Mouse (Mus musculus) kidney, postnatal 25 days (tissue): ENCODE data around the gene Barhl1.

Experiments used
- DNase-seq, 2 experiments: peaks; one replicate each; pipeline ENCODE4 v3.0.0; 2021; ENCODE audit warnings: mixed read lengths in 2 of 2

Gene Barhl1

DNA sequence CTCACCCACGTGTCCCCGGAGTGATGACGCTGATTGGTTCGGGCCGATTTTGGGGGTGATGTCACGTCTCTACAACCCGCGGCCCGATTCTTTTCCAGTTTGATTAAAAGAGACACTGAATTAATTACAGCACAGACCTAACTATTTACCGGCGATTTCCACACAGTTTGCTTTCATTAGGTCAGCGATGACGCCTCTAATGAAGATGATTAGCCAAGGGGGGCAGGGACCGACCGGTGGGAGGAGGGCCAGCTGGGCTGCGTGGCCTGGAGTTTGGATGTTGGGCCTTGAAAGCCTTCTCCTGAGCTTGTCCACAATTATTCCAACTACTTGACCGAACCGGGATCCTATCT is at the start of gene Barhl1:
TSS of gene Barhl1 (minus strand) at position 156 of the 353 bp plus-strand sequence.
- DNase-seq: no peak

DNA sequence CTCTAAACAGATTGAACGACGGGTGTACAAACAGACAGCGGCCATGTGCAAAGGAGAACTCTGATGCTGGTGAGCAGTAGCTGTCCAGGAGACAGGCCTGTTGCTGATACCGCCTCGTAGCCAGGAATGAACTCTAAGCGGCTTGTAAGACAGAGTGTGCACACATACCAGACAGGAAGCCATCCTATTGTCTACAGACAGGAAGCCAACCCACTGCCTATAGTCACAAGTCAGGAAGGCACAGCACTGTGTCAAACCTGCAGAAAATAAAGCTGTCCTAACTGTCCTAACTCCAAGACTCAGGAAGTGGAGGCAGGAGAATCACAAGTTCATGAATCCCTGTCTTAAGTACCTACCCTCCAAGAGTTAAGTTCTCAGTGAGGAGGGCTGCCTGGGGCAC is 47.1 kb upstream of the Barhl1 start:
- no peak for DNase-seq

DNA sequence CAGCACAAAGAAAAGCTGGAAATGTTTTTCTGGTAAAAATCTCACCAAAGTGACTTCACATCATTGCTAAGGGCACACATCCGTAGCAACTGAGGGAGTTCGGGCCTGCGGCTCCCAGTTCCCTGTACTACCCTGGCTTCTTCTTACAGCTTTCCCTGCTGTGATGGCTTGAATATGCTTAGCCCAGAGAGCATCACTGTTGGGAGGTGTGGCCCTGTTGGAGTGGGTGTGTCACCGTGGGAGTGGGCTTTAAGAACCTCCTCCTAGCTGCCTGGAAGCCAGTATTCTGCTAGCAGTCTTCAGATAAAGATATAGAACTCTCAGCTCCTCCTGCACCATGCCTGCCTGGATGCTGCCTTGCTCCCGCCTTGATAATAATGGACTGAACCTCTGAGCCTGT is 45.2 kb upstream of the Barhl1 start:
- no peak for DNase-seq

DNA sequence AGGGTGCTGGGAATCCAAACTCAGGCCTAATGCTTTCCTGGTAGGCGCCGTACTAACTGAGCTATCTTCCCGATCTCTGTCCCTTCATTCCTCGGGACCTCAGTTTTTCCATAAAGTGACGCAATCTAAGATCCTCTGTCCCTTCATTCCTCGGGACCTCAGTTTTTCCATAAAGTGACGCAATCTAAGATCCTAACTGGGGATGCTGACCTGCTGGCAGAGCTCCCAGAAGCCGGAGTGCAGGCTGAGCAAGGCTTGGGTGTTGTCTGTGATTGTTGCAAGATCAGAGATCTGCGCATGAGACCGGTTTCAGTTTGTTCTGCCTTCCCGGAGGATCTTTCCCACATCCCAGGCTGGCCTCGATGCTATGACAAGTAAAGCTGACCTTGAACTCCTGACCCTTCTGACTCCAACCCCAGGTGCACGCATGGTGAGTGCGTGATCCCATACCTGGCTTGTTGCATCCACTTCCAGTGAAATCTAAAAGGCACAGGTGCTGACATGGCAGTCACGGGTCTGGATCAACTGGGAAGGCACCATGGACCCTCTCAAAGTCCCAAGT is 44.6 kb upstream of the Barhl1 start:
- DNase-seq: peak in 1 of 2 experiments; percentile 13

DNA sequence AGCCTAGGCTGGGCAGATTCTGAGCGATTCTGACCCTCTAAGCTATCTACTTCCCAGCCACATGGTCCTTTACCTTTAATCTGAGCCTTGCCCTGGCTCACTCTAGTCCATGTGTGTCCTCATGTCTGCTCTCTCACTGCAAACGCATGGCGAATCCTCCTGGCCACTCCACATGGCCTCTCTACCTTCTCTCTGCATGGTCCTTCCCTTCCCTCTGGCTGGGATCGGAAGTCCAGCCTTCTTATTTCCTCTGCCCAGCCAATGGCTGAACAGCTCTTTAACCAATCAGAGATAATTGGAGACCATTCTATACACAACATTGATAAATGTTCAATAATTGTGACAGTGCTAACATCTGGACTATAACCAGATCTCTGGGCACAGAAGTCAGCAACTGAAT is 40.4 kb upstream of the Barhl1 start:
- DNase-seq: no peak

DNA sequence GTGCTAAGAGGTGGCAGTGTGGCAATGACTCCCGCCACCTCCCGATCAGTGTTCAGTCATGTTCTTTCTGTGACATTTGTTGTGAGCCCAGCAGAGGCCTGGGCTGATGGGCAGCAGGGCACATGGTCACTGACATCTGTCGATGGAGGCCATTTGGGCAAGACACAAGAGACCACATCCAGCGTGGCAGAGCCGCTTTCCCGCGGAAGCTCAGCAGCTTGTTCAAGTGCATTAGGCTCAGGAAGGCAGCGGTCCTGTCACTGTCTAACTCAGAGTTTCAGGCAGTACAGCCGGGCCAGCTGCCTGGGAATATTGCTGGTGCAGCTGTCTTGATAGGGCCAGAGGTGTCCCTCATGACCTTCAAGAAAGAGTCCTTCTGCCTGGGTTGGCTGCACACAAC is 38.1 kb upstream of the Barhl1 start:
- no peak for DNase-seq

DNA sequence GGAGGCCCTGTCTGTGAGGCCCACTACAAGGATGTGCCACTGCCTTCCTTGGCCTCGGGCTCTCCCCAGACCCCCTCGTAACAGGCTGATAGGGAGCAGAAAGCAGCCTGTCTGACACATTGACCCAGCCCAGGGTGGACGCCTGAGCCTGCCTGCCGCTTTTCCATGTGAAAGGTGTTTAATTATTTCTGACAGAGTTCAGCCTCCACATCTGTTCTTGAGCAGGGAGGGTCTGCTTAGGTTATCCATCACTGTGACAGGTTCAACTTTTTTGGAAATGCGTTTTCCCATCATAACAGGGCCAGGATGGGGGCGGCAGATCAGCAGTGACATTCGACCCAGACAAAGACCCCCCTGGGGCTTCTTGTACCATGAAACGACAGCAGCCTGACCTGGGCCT is 36.5 kb upstream of the Barhl1 start:
- DNase-seq: peak in 1 of 2 experiments; percentile 23

DNA sequence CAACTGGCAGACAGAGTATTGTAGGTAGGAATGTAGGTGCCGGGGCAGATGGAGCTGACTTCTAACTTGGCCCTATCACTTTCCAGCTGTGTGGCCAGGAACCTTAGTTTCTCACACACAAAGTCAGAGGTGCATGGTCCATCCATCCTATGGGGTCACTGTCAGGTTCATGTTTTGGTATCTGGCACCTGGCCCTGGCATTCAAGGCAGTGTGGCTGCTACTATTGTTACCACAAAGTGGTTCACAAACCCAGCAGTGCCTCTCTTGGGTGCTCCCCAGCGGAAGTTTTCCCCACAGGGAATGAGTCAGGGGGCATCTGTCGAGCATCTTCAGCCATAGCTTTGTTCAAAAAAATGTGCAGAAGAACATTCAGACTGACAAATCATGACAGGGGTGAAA is 29.8 kb upstream of the Barhl1 start:
- no peak for DNase-seq

DNA sequence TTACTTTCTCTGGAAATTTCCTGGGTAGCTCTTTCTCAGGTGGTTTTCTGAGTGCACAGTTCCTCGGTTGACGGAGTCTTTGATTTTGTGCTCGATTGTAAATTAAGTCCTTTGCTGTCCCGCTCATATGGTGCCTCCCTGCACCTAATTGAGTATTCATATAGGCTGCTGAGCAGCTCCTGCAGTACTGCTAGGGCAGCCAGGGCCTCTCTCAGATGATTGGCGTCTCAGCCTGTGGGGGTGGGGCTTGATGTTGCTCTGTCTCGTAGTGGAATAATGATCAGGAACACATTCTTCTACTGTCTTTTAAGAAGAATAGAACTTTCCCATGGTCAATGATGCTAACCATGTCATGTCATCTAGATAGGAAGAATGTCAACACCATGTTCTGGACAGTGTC is 28.9 kb upstream of the Barhl1 start:
- DNase-seq: peak in 1 of 2 experiments; percentile 23

DNA sequence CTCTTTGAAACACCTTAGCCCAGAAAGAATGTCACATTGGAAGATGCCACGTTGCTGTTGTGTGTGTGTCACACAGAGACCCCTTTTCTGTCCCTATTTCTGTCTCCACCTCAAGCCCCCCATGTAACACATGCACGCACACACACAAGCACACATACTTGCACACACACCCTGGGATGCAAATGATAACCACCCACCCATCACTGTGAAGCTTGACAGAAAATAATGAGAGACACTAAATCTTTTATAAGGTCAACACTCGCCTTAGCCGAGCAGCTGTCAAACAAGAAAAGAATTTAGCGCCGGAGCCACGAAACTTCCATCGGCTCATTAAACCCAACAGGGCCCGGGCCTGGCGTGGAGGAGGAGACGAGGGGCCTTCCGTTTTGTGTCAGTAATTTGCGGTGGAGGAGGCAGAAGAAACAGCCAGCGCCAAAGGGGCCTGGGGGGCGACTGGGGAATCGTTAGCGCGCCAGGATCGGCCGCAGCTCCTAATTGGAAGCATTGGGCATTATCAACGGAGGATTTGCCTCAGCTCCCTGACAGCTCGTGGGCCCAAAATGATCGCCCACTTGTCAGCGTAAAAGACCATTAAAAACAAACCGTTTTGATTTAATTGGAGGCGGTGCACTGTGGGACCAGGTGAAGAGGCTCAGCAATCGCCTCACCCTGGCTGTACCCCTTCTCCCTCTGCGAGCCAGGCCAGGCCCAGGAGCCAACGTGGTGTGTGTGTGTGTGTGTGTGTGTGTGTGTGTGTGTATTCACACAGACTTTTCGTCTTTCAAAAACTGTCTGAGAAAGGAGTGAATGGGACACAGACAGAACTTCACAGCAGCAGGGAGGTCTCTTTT is 27.4 kb upstream of the Barhl1 start:
- peak in 1 of 2 experiments; percentile 15 for DNase-seq

DNA sequence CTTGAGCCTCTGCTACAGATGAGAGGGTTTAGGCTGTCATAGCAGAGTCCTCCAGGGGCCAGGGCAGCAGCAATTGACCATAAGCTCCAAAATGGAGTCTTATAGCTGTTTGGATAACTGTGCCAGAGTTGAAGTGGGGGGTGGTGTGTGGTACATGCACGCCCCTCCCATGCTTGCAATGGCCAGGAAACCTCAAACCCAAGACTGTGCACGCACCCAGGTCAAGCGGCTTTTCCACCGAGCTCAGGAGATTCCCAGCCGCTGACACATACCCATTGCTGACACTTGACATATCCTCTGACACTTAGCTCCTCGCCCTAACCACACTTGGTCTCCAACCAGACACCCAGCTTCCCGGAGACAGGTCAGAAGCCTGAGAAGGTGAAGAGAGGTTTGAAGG is 22.5 kb upstream of the Barhl1 start:
- peak in 1 of 2 experiments; percentile 17 for DNase-seq

DNA sequence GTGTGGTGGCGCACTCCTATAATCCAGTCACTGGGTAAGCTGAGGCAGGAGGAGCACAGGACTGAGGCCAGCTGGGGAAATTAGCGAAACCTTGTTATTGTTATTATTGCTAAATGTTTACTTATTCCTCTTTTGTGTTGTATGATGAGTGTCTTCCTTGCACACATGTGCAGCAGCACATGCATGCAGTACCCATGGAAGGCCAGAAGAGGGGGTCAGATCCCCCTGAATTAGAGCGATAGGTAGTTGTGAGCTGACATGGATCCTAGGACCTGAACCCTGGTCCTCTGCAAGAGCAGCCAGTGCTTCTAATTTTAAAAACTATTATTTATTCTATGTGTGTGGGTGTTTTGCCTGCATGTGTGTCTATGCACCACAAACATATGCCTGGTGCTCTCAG is 14.1 kb upstream of the Barhl1 start:
- DNase-seq: no peak

DNA sequence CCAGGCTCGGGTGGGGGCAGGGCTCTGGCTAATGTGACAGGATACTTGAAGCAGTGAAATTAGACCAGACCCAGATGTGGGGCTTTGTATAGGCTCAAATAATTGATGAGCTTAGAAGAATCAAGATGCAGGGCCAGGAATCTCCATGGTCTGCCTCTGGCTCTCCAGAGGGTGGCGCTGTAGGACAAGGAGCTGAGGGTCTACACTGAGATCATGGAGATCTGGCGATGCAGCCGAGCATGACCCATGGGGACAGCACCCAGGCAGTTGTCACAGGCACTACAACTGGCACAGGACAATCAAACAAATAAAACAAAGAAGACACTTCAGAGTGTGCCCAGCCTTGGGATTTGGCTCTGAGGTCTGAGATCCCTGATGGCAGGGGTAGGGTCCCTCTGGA is 7.4 kb upstream of the Barhl1 start:
- peak; percentile 63 to 65 for DNase-seq

DNA sequence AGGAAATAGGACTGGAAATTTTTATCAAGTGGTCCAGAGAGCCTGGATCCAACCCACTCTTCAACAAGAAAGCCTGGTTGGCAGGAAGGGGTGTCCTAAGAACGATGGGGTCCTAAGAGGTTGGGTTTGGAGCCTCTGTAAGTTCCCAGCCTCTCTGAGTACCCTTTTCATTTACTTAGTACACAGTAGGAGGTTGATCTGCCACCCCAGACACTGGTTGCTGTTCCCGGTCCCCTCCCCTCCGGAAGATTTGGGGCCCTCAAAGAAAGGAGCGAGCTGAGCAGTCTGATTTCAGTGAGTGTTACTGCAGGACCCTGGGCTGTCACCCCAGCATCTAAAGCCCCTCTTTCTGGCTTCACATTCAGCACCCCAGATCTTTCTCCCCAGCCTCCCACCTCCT is 2.5 kb upstream of the Barhl1 start:
- no peak for DNase-seq

DNA sequence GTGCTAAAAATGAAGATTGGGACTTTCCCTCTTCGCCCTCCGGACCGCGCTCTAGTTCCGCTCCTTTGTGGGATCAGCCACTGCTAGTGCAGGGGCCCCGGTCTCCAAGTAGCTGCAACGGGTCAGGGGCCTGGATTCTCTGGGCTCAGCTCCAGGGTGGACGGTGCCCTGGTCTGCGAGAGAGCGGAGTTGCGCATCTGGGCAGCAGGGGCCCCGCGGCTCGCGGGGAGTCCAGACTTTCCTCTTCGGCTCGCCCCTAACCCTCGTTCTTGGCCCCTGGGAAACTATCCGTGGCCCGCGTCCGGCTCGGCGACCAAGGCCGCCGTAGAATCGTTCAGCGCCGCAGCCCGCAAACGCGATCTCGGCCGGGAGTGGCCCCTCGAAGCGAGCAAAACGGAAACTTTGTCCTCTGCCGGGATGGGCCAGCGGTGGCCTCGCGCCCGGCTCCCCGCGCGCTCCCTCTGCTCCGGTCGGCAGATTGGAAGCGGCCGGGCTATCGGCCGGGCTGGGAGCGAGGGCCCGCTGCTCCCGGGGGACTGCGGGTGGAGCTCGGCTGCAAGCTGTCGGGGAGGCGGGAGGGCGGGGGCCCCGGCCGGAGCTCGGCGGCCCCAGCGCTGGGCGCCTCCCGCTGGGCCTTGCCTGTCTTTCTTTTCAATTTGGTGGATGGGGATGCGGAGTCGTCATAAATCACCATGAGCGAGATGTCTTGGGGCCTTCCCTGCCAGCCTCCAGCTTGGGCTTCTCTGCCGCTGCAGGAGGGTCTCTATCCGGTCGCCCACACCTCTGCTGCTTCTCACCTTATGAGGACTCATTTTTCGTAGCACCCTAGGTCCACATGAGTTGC is 1.3 kb upstream of the Barhl1 start:
- DNase-seq: no peak

DNA sequence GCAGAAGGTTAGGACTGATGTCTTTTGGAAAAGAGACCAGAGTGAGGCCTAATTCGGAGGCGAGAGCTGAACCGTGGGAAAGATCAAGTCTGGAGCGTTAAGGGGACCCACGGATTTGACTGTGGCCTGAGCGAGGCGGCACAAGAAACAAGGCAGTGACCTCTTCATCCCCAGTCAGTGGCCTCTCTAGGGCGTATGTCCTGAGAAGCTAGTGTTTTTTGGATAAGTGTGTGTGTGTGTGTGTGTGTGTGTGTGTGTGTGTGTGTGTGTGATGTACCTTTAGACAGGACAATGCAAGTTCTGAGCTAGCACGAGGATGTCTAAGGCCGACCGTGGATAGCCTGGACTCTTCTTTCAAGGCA is 669 bp upstream of the Barhl1 start:
- DNase-seq: no peak

DNA sequence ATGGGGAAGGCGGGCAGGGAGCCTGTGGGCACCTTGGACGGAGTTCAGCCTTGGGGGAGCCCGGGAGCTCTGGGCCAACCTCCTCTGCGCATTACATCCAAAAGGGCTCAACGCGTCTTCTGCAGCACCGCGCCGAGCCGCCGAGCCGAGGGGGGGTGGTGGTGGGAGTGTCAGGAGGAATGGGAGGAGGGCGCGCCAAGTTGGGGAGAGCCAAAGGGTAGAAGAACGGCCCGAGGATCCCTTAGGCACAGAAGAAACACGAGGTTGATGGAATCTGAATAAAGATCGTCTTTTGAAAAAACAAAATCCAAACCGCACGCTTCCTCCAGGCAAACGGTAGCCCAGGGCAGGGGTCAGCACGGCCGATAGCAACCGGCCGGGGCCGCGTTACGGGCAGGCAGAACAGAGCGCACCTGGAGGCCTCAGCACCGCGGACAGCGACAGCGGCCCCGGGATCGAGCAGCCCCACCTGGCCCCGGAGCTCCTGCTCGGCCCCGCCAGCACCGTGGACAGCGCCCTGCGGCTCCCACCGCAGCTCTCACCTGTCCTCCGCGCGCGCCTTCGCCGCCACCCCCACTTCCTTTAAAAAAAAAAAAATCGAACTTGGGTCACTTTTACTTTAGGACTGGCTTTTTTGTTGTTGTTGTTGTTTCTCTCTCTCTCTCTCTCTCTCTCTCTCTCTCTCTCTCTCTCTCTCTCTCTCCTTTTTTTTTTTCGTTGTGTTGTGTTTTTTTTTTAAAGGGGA is 528 bp downstream of the Barhl1 start:
- peak; percentile 89 to 92 for DNase-seq

DNA sequence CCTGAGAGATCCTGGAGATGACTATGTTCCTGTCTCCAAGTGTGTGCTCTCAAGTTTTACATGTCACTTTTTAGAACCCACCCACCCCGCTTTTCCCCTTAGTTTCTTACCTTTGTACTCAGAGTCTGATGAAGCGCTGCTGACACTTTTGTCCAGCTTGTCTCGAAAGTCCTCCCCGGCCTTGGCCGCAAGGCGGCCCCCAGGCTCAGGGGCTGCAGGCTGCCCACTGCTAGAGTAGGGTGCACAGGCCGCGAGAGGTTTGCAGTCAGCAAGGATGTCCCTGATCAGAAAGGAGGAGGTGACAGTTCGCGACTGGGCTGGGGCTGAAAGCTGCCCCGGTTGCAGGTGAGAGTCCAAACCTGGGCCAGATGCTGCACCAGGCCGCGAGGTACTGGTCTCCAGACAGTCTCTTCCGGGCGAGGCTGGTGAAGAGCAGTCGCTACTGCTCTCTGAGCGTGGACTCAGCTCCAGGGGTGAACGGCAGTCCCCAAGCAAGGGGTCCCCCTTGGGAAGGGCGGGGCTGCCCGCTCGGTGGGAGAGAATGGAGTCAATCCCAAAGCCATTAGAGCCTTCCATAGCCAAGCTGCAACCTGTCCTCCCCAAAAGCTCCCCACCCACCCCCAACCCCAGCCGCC is 1.2 kb downstream of the Barhl1 start:
- DNase-seq: no peak

DNA sequence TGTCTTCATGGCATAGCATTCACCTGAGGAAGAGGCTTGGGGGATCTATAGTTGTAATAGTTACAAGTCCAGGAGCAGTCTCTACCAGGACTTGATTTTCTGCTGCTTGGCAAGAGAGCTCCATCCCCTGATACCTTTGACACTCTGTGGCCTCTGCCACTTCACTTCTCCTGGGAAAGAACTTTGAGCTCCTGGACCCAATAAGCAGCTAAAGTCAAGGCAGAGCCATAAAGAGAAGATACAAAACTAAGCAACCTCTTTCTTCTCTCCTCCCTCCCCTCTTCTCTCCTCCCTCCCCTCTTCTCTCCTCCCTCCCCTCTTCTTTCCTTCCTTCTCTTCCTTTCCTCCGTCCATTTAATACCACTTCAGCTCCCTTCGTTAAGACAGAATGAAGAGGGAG is 2.3 kb downstream of the Barhl1 start:
- no peak for DNase-seq

DNA sequence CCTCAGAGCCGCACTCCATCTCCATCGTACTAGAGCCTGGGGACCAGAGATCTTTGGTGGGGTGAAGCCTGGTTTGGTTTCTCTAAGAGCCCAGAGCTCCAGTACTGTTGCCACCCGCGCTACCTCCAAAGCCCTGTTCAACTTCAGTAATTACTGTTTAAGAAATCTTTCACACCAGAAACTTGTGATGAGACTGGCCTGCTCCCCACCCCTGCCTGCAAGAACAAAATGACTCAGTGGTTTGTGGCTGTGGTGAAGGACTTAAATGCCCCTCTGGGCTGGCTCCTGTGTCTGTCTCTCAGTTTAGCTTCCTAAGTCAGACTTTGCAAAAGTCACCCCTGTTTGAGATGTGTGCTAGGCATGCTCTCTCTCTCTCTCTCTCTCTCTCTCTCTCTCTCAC is 3.5 kb downstream of the Barhl1 start:
- no peak for DNase-seq

DNA sequence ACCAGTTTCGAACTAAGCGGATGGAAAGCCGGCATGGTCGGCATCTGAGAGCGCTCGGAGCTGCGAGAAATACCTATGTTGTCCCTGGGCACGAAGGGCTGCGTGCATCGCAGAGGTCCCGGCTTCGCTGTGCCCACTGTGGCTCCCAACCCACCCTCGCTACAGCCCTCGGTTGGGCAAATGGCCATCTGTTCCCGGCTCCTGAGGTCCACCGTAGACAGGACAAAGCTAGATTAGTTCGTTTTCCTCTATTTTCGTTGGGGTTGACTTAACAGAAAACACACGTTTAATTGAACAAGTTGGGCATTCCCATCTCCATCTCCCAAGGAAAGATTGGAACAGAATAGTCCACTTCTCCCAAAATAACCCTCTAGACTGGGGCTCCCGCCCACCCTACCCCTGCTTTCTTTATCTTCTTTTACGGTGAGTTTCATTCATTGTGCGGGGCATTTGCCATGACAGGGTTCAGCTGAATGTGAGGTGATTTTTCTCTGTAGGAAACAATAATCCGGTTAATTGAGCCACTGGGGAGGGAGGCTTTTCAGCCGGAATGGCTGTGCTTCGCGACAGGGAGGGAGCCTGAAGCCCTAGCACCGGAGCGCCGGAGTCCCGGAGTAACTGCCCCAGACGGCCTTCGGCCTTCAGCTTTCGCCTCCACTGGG is 4.3 kb downstream of the Barhl1 start:
- DNase-seq: no peak
